Mouse (Mus musculus) heart, postnatal 25 days (tissue): ENCODE results near the gene Slc13a3. TPM values are rescaled to one million over a fixed set of nuclear protein-coding genes. Genes with fewer than 3 reads are reported as not detected.

Source experiments
- DNase-seq: peaks from one replicate; pipeline ENCODE4 v3.0.0; 2022; ENCODE audit warnings: low spot score
- intact Hi-C: fragments of 180-260 bp; cut with DNase I; formaldehyde crosslinking; loops from one replicate; pipeline ENCODE4 v1.15.1; 2025
- total RNA-seq, 2 experiments: library from RNA; stranded (reverse); gene quantifications; 2 replicates each; pipeline ENCODE4 v1.2.3; 2021

Gene Slc13a3
- total RNA-seq, 2 experiments from 2014 or later = 0.20 to 0.52 TPM

GRCm38 (mm10) chr2:165371066-165371465, 102.0 kb downstream of the Slc13a3 start:
- intact Hi-C loops = no loop called here
- no peak for DNase-seq

- intact Hi-C loops = no loop called here
- no peak for DNase-seq
Observed at GRCm38 (mm10) chr2:165370348-165370747, 102.7 kb downstream of the Slc13a3 start.

DNA sequence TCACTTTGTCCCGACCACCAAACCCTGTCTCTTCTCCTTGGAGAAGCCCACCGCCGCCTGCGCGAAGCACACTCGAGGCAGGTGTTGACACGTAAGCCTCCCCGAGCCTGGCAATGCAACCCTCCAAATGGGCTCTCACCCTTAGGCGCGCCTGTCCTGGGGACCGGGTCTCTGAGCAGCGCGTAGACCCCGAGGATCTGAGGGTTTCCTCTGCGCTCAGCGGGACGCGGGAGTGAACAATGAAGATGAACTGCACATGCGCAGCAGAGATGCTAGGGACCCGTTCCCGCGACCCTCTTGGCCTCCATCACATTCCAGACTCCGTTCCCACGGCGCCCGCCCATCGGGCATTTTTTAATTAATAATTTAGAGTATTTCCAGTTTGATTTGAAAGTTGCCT, 104.5 kb downstream of the Slc13a3 start, which contains the start of gene Zfp663:
TSS of gene Zfp663 (minus strand) at position 234 of the 400 bp plus-strand sequence.
- intact Hi-C loops = loop anchor here (10.0 kb wide), 1 partner anchor 404 kb away; the partner anchor contains the start of gene Slc12a5

DNA sequence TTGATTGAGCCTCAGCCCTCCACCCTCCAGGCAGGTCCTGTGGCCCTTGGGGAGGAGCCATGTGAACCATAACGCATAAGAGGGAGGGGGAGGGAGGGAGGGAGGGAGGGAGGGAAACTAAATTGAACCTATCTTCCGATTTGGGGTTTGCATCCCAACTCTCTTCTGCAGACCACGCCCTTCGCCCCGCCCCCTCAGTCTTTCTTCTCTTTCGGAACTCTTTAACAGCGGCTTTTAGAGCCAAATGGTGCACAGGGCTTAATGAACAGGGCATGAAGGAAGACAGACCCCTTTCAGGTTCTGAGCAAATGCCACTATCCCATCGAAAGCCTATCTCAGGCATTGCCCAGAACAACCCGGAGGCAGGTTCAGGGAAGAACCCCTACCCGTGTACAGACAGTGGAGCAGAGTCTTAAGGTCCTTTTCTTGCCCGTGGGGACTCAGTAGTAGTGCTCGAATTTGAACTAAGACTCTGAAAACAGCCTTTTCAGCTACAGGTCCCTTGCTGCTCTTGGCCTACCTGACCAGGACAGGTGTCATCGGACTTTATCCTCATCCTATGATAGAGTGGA, 105.1 kb downstream of the Slc13a3 start:
- intact Hi-C loops = loop anchor here (10.0 kb wide), 1 partner anchor 403 kb away; the partner anchor contains the start of gene Slc12a5
- no peak for DNase-seq

More for the DNA sequence above, 104.5 kb downstream of the Slc13a3 start, which contains the start of gene Zfp663:
- no peak for DNase-seq

GRCm38 (mm10) chr2:165367047-165367520, 105.9 kb downstream of the Slc13a3 start:
- no peak for DNase-seq
- intact Hi-C loops = loop anchor here (10.0 kb wide), 1 partner anchor 402 kb away; the partner anchor contains the start of gene Slc12a5

DNA sequence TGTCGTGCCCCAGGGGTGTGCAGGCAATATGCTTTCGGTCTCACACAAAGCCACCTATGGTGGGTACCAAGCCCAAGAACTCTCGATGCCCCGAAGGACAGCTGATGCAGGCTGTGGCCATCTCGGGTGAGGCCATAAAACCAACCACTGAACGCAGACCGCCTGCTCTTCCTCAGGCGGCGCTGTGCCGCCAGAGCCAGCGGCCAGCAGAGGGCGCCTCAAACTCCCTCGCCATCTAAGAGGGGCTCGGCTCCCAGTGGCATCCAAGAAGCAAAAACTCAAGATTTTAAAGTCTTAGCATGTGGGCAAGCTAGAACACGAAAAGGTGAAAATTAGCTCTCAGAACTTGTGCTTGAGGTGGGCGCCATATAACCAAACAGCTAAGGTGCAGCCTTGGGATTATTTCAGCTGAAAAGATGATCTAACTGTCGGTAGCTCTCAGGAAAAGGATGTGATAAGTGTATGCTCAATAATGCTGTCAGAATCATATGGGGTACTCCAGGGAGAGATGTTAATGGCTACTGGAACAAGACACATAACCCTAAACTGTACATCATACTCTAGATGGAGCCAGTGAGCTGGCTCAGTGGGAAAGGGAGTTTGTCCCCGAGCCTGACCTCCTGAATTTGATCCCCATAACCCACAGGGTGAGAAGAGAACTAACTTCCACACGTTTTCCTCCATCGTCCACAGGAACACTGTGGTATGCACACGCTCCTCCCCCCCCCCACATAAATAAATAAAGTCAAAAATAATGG, 108.5 kb downstream of the Slc13a3 start:
- intact Hi-C loops = loop anchor here (1.0 to 10.0 kb wide), 3 partner anchors 123 to 400 kb away; partner anchors contain the start of genes Cdh22 and Slc12a5
- no peak for DNase-seq

- intact Hi-C loops = loop anchor here (5.0 to 10.0 kb wide), 2 partner anchors 131 to 398 kb away; partner anchors contain the start of genes Cdh22 and Slc12a5
- DNase-seq = no peak
Observed at GRCm38 (mm10) chr2:165363282-165363681, 109.7 kb downstream of the Slc13a3 start.

- no peak for DNase-seq
- intact Hi-C loops = loop anchor here (2.0 to 10.0 kb wide), 3 partner anchors 129 to 396 kb away; partner anchors contain the start of genes Cdh22 and Slc12a5
Observed at GRCm38 (mm10) chr2:165360861-165361260, 112.2 kb downstream of the Slc13a3 start.

Other genes with a start within 250 kb of the Slc13a3 start
- gene Cdh22, start 238.4 kb downstream of the Slc13a3 start, total RNA-seq = under 1 TPM; 0.36 to 0.42 TPM
- gene Slc35c2, start 185.4 kb downstream of the Slc13a3 start, total RNA-seq = 10 to 100 TPM; 18.3 to 21.4 TPM
- gene Elmo2, start 146.8 kb downstream of the Slc13a3 start, total RNA-seq = 10 to 100 TPM; 18.8 to 20.5 TPM
- gene Zfp663, start 104.5 kb downstream of the Slc13a3 start, total RNA-seq = not detected
- 1 to 10 TPM; 2.2 to 2.4 TPM for gene Zfp334, start 85.0 kb downstream of the Slc13a3 start, total RNA-seq
- gene Ocstamp, start 72.8 kb downstream of the Slc13a3 start, total RNA-seq = under 1 TPM in 1 of 2 experiments, not detected in 1; 0.06 TPM
- gene Trp53rka, start 20.1 kb upstream of the Slc13a3 start, total RNA-seq = 10 to 100 TPM in 1 of 2 experiments, 1 to 10 TPM in 1; 9.6 to 10.8 TPM
- gene Slc2a10, start 30.6 kb upstream of the Slc13a3 start, total RNA-seq = 1 to 10 TPM; 4.1 to 4.2 TPM
- 1 to 10 TPM; 1.4 to 1.8 TPM for gene Eya2, start 121.8 kb upstream of the Slc13a3 start, total RNA-seq